Mouse (Mus musculus): Measurements from ENCODE around the gene 0610010K14Rik. TPM values are rescaled to one million over a fixed set of nuclear protein-coding genes. Genes with fewer than 3 reads are reported as not detected.

0610010K14Rik gene
- polyA plus RNA-seq, 3 experiments from 2014 or later: 133 to 147 (median 134) TPM

DNA sequence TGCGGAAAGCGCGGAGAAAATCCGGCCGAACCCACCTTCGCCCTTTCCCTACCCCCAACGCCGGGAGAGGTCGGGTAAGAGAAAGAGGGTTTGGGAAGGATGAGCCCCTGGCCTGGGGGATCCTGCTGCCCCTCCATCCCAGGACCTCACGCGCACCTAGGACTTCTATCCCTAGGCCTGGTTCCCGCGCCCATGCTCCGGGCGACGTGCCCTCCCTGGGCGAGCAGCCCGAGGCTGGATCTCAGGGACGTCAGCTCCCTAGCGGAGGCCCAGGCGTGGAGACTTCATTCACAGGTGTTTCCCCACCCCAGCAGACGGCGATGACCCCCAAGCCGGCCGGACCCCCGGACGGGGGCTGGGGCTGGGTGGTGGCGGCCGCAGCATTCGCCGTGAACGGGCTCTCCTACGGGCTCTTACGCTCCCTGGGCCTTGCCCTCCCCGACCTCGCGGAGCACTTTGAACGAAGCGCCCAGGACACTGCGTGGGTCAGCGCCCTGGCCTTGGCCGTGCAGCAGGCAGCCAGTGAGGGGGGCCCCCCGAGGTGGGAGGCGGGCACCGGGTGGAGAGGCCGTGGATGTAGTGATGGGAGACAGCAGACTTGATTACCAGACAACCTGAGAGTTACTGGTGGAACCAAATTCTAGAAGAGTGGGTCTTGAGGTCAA, 23.4 kb downstream of the 0610010K14Rik start:
- ATAC-seq: no peak

DNA sequence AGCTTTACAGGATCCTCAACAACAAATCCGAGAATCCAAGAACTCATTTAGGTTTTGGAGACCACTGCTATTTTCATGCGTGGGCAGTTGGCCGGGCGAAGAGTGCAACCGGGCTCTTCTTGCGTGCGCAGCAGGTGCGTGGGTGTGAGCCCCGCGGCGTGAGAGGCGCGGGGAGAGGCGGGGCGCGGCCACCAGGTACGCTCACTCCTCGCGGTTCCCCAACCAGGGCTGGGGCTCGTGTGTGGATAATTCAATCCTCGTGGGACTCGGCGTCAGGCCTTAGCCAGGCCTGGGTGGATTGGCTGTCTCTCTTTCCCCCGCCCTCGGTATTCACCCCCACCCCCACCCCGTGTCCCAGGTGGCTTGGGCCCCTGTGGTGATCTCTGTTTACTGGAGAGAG, 24.0 kb downstream of the 0610010K14Rik start:
- ATAC-seq: no peak

DNA sequence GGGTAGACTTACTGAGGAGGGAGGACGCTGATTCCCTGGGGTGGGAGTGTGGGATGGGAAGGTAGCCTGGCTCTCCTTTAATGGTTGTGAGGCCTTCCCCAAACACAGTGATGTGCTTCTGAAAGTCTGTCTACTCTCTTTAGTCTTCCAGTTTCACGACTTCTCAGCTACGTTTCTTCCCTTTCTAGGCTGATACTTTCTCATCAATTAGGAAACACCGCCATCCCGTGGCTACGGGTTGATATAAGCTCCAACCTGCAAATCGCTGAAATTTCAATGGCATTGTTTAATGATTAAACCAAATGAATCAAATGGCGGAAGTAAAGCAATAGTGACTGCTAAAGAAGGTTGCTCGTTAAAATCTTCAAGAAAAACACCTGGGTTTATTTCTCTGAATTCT, 24.8 kb downstream of the 0610010K14Rik start:
- peak; percentile 14 for ATAC-seq

DNA sequence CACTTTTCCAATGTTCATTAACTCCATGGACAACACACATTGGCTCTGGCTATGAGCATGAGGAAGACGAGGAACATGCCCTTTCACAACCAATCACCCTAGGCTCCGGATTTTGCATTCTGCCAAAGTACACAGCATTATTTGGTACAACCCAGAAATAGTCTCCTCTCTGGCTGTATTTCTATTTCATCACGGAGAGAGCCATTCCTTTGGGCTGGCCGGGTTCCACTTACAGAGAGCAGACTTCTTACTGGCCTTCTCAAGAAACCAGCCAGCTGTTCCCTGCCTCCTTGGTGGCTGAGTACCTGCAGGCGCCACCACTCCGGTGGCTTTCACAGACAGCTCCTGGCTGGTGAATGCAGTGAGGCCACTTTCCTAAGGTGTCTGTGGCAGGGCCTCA, 25.3 kb downstream of the 0610010K14Rik start, which contains the start of gene Slc16a11:
Gene Slc16a11, plus strand, starts transcription at position 330 of the 400 bp plus-strand sequence.
- no peak for ATAC-seq

DNA sequence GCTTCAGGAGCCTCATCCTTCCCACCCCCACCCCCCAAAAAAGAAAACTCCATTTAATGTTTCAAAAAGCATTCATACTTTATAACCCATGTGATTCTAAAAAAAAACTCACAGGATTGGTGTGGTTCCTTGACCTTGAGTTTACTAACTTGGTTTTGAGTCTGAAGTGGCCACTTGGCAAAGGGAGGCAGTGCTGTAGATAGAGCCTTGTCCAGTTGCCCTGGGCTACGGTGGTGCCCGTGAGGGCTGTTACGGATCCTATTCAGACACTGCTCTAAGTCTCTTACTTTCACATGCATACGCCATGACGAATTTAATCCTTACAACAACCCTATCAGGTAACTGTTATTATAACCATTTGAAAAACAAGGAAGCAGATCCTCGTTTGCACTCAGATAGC, 25.7 kb downstream of the 0610010K14Rik start:
- ATAC-seq: no peak

DNA sequence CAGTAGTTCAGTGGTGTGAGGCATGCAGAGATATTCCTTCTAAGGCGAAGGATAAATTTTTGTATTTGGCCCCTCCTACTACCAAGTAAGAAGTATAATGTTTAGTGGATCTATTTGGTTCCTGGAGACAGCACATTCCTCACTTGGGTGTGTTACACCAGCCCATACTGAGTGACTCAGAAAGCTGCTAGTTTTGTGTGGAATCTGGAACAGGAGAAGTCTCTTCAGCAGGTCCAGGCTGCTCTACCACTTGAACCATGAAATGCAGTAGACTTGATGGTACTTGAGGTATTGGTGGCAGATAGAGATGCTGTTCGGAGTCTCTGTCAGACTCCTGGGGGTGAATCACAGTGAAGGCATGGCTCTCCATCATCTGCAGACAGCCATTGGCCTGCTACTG, 27.0 kb downstream of the 0610010K14Rik start:
- ATAC-seq: no peak

DNA sequence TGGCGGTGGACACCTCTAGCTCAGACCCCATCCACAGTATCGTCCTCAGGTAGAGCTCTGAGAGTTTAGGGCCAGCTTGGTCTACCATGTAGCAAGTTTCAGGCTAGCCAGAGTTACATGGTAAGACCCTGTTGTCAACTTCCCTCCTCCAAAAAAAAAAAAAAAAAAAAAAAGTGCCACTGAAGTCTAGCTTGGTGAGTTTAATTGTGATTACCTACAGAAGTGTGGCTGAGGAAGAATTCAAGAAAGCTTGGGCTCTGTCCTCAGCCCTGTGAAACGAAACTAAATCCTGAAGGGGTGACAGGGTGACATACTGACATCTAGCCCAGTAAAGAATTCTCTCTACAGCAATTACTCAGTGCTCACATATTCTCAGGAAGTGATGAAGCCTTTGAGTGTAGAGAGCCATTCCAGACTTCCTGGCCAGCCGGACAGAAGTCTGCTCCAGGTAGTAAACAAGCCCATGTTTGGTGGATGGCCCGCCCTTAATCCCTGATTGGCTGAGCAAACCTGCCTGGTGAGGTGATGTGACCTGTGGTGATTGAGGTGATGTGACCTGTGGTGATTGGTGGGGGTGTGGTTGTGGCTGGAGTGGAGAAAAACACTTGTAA, 28.8 kb downstream of the 0610010K14Rik start:
- ATAC-seq: no peak

DNA sequence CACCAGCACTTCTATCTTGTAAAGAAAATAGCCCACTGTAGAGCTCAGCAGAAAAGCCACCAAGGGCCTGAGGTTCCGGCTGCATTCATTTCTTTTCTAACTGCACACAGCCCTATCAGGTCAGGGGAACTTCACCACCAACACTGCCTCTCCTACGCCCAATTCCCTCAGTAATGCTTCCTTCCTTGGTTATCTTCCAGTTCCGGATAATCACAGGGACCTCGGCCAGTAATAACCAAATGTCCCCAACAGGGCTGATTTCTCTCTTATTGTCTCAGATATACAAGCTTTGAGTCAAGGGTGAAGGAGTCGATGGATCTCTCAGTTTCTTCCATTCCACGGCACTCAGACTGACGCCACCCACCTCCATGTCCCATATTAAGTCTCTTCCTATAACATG, 30.4 kb downstream of the 0610010K14Rik start:
- no peak for ATAC-seq

DNA sequence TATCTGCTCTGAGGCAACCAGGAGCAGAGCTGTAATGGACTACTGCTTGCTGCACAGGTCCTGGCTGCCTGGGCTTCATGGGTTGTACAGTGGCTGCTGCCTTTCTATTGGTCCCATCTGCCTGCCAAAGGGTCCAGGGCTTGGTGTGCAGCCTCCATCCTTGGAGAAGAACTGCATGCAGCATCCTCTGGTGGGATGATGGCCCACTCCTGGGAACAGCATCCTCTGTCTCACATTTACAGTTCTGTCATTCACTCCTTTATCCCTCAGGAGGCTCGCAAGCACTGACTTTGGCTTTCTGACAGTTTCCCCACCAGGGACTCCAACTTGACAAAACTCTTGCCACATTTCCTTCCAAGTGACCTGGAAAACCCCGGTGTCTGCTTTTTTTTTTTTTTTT, 30.9 kb downstream of the 0610010K14Rik start:
- no peak for ATAC-seq

DNA sequence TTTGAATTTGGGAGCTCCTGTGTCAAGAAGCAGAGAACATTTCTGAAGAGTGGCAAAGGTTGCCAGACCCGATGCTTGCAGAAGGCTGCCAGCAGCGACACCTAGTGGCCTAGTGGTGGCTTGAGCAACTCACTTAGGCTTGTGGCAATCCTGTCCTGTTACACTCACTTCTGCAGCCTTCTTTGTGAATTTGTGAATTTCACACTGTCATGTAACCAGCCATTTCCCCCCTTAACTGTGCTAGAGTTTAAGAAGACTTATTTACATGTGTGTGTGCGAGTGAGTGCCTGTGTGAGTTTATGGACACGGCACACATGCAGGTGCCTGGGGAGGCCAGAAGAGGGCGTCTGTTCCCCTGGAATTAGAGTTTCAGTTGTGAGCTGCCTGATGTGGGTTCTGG, 36.0 kb downstream of the 0610010K14Rik start:
- ATAC-seq: no peak

DNA sequence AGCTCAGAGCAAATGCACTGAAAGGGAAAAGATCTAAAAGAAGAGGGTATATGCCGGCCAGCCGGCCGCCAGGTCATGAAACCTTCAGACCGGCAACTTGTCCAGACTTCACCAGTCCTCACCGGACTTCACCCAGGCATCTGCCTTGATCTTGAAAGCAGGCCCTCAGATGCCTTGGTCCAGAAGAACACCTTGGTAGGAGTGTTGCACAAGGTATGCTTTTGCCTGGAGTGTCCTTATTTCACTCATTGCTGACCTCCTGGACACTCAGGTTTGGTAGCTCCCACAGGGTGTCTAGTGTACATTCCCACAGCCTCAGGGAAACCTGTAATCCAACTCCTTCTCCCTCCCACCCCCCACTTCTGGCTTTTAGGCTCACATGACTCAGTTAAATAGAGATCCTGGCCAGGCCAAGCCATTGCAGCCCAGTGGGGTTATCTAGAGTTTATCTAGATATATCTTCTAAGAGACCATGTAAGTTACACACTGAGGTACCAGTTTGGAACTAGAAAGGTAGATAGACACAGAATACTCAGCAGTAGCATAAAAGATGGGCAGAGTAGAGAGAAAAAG, 37.6 kb downstream of the 0610010K14Rik start:
- ATAC-seq: no peak

DNA sequence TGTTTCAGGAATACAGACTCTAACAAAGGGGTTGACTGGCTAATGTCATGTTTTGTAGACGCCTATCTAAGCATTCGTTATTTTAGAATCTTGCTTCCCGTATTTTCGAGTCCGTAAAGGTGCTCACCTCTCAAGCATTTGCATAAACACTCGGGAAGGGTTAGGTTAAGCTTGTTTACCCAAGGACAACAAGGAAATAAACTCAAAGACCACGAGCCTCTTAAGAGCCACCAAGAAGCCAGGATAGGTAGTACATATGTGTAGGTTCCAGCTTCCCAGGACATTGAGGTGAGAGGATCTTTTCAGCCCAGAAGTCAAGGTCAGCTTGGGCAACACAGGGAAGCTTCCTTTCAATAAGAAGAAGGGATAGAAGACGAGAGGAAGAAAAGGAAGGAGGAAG, 38.6 kb downstream of the 0610010K14Rik start:
- ATAC-seq: no peak

DNA sequence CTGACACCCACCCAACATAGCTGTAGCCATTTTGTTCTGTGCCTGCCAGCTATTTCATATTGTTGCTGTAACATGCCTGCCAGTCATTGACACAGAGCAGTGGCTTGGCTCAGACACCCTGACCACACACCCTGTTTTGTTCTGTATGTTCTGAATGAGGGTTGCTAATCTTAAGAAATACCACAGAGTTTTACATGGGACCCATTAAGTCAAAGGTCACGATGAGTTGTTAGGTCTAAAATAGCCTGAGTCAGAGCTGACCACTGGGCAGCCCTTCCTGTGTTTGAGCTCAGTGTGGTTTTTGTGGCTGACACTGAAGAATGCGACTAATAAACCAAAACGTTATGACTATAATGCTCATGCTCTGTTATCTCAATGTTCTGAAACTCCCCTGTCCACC, 39.4 kb downstream of the 0610010K14Rik start:
- ATAC-seq: no peak

DNA sequence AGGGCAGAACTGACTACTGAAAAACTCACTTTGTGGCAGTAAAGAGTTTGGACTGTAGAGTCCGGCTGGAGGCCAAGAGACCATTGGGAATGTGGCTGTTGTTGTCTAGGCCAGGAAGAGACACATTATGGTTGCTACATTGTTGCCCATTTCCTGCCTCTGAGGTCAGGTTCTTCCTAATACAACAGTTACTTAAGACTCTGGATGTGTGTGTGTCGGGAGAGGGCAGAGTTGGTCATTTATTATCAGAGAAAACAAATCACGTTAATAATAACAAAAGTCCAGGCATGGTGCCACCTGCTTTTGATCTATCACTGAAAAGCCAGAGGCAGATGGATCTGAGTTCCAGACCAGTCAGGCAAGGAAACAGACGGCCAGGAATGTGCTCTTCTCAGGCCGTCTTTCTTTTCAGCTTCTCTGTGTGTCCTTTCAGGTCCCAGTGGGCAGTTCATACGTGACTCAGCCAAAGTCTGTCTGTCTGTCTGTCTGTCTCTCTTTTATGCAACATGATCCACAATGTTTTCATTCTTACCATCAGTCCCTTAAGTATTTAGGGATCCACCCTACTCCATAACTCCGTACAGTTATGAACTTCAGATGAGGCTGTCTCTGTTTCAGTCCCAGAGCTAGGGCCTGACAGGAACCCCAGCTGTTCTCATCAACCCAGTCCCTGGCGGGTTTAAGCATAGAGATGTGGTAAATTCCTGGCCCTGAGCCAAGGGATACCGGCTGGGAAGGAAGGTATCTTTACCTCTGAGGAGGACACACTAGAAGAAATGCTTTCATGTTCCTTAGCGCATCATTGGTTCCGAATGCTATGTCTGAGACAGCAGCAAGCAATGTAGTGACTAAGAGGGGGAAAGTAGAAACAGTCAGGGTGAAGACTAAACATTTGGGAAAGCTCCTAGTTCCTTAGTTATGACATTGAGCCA, 44.1 kb downstream of the 0610010K14Rik start:
- no peak for ATAC-seq

DNA sequence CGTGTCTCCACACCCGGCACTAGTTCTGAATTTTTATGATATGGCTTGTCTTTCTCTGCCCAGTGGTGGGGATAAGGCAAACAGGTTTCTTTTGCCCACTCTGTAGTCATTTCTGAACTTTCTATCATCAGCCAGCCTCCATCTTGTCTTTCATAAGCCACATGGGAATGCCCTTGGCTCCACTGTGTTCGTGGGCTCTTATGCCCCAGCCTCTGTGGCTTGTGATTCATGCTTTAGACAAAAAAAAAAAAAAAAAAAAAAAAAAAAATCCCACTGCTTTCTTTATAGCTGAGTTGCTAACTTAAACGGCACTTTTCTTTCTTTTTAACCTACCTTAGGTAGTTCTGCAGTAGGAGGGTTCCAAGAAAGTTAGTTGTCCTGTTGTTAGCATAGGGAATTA, 45.6 kb downstream of the 0610010K14Rik start:
- ATAC-seq: no peak

DNA sequence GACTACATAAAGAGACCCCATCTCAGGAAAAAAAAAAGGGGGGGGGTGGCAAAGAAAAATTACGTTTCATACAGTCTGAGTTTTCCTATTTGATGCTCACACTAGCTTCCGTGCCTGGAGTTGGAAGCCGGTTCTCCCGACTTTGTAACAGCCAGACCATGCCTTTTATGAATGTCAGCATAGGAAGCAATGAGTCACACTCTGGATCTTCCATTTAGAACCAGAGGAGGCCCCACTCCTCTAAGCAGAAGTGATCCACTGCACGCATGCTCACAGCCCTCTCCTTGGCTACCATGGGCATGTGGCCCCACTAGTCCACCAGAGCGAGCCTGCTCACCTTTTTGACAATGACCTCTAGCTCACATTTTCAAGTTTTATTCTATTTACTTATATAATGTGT, 46.5 kb downstream of the 0610010K14Rik start:
- no peak for ATAC-seq

DNA sequence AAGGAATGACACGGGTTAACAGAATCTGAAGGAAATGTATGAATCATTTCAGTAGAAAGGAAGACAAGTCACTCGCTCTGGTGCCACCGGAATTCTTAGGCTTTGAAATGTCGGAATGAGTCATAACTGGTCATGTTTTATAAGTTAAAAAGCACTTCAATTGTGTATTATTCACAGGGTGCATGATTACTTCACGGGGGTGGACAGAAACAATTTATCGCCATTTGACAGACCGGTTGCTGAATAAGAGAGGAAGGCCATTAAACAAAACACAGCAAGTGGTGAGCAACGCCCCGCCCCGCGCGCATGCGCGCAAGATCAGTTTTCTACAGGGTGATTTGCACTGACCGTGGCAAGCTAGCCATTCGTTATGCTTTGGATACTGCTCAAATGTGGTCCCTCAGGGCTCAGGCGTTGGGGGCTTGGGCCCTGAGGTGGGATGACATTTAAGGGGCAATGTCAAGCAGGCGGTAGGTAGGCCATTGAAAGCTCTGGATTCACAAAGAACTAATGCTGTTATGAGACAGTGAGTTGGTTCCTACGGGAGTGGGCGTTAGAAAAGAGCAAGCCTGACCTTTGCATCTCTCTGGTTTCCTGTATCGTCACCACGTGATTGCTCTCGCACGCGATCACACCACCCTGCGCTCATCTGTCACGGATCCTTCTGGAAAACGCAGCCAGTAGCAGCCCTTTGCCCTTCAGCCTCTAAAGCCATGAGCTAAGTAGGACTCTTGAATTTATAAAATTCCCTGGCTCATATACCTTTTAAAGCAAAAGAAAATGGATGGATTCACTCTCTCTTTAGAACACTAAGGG, 48.2 kb downstream of the 0610010K14Rik start:
- peak; percentile 54 for ATAC-seq

Other genes starting within 250 kb of the 0610010K14Rik start
- 100 to 1,000 TPM; 352 to 384 (median 366) TPM for gene Gabarap, start 246.8 kb downstream of the 0610010K14Rik start, polyA plus RNA-seq (2017; shearing (Covaris generic))
- 10 to 100 TPM; 32.7 to 38.3 (median 36.0) TPM for gene Phf23, start 242.1 kb downstream of the 0610010K14Rik start, polyA plus RNA-seq (2017; shearing (Covaris generic))
- 1 to 10 TPM; 2.5 to 5.0 (median 4.9) TPM for gene Dvl2, start 237.3 kb downstream of the 0610010K14Rik start, polyA plus RNA-seq (2017; shearing (Covaris generic))
- 100 to 1,000 TPM; 110 to 132 (median 128) TPM for gene Acadvl, start 222.5 kb downstream of the 0610010K14Rik start, polyA plus RNA-seq (2017; shearing (Covaris generic))
- gene Dlg4, start 221.0 kb downstream of the 0610010K14Rik start, polyA plus RNA-seq (2017; shearing (Covaris generic)): 10 to 100 TPM in 2 of 3 experiments, 1 to 10 TPM in 1; 7.1 to 14.6 (median 11.2) TPM
- gene Asgr1, start 183.8 kb downstream of the 0610010K14Rik start, polyA plus RNA-seq (2017; shearing (Covaris generic)): not detected
- gene Asgr2, start 145.3 kb downstream of the 0610010K14Rik start, polyA plus RNA-seq (2017; shearing (Covaris generic)): not detected
- gene Mgl2, start 107.6 kb downstream of the 0610010K14Rik start, polyA plus RNA-seq (2017; shearing (Covaris generic)): not detected
- gene Clec10a, start 81.7 kb downstream of the 0610010K14Rik start, polyA plus RNA-seq (2017; shearing (Covaris generic)): under 1 TPM in 1 of 3 experiments, not detected in 2; 0.67 TPM
- gene Slc16a11, start 25.2 kb downstream of the 0610010K14Rik start, polyA plus RNA-seq (2017; shearing (Covaris generic)): under 1 TPM in 1 of 3 experiments, not detected in 2; 0.52 TPM
- gene Slc16a13, start 16.9 kb downstream of the 0610010K14Rik start, polyA plus RNA-seq (2017; shearing (Covaris generic)): 1 to 10 TPM; 2.3 to 4.3 (median 3.2) TPM
- gene Bcl6b, start 8.1 kb downstream of the 0610010K14Rik start, polyA plus RNA-seq (2017; shearing (Covaris generic)): under 1 TPM in 1 of 3 experiments, not detected in 2; 0.39 TPM
- gene Gm21988, start 1.9 kb upstream of the 0610010K14Rik start, polyA plus RNA-seq (2017; shearing (Covaris generic)): 10 to 100 TPM in 1 of 3 experiments, 1 to 10 TPM in 2; 2.7 to 11.1 (median 6.1) TPM
- gene Rnasek, start 1.9 kb upstream of the 0610010K14Rik start, polyA plus RNA-seq (2017; shearing (Covaris generic)): 100 to 1,000 TPM; 207 to 275 (median 255) TPM
- under 1 TPM in 1 of 3 experiments, not detected in 2; 0.47 TPM for gene Alox12, start 17.4 kb upstream of the 0610010K14Rik start, polyA plus RNA-seq (2017; shearing (Covaris generic))
- not detected for gene Alox12e, start 84.7 kb upstream of the 0610010K14Rik start, polyA plus RNA-seq (2017; shearing (Covaris generic))
- under 1 TPM; 0.24 to 0.59 (median 0.26) TPM for gene Alox15, start 114.1 kb upstream of the 0610010K14Rik start, polyA plus RNA-seq (2017; shearing (Covaris generic))
- 1 to 10 TPM; 5.2 to 7.3 (median 6.5) TPM for gene Pelp1, start 172.1 kb upstream of the 0610010K14Rik start, polyA plus RNA-seq (2017; shearing (Covaris generic))
- 100 to 1,000 TPM in 2 of 3 experiments, 10 to 100 TPM in 1; 50.6 to 129 (median 119) TPM for gene Arrb2, start 194.7 kb upstream of the 0610010K14Rik start, polyA plus RNA-seq (2017; shearing (Covaris generic))
- gene Med11, start 214.0 kb upstream of the 0610010K14Rik start, polyA plus RNA-seq (2017; shearing (Covaris generic)): 10 to 100 TPM; 76.7 to 81.3 (median 80.3) TPM
- not detected for gene Zmynd15, start 221.5 kb upstream of the 0610010K14Rik start, polyA plus RNA-seq (2017; shearing (Covaris generic))
- under 1 TPM; 0.62 to 0.85 (median 0.72) TPM for gene Cxcl16, start 222.1 kb upstream of the 0610010K14Rik start, polyA plus RNA-seq (2017; shearing (Covaris generic))

Data from inflammation-experienced regulatory T-cells, adult 6 months (primary cell).